Mouse (Mus musculus) MEL (cell line): ENCODE measurements around the gene Gsx2.

Source experiments
- CTCF ChIP-seq, 3 experiments: IDR thresholded peaks in 2 of 3; conservative IDR thresholded peaks in 1 of 3; 2 replicates each; pipeline ENCODE4 v1.5.1; 2011 to 2012; ENCODE audit warnings: low read length in 3 of 3, low read depth in 2 of 3, mild to moderate bottlenecking in 2 of 3, improper control_type of control experiment in 1 of 3, inconsistent platforms in 1 of 3, mixed read lengths in 1 of 3, moderate library complexity in 1 of 3; ENCODE audit not compliant: control insufficient read depth in 1 of 3, insufficient read depth in 1 of 3, poor library complexity in 1 of 3, severe bottlenecking in 1 of 3
- EP300 ChIP-seq, 2 experiments: IDR thresholded peaks; 2 replicates each; pipeline ENCODE4 v1.6.1; 2011; ENCODE audit warnings: improper control_type of control experiment in 2 of 2, low read length in 2 of 2, low read depth in 1 of 2, mild to moderate bottlenecking in 1 of 2
- ETS1 ChIP-seq: IDR thresholded peaks from 2 replicates; pipeline ENCODE4 v1.6.1; 2012; ENCODE audit warnings: low read depth, mild to moderate bottlenecking, inconsistent platforms, low read length, improper control_type of control experiment, moderate library complexity
- POLR2A ChIP-seq, 2 experiments: IDR thresholded peaks; 2 replicates each; pipeline ENCODE4 v1.6.1; 2011 to 2012; ENCODE audit warnings: low read length in 2 of 2, mild to moderate bottlenecking in 2 of 2, control low read depth in 1 of 2, improper control_type of control experiment in 1 of 2, low read depth in 1 of 2, moderate library complexity in 1 of 2; ENCODE audit not compliant: control insufficient read depth in 1 of 2, insufficient read depth in 1 of 2, poor library complexity in 1 of 2

- no peak for TF ChIP-seq CTCF (IDR thresholded peaks at IDR 0.05 in 2 of 3, conservative IDR thresholded peaks at IDR 0.05 in 1 of 3; ENCODE audit: control insufficient read depth in 1 of 3, insufficient read depth in 1 of 3, low read depth in 2 of 3, low read length in 3 of 3, poor library complexity in 1 of 3, severe bottlenecking in 1 of 3)
- TF ChIP-seq POLR2A (IDR thresholded peaks at IDR 0.05; ENCODE audit: control insufficient read depth in 1 of 2, insufficient read depth in 1 of 2, low read depth in 1 of 2, low read length in 2 of 2, poor library complexity in 1 of 2): no peak
- TF ChIP-seq EP300 (IDR thresholded peaks at IDR 0.05; ENCODE audit: low read depth in 1 of 2, low read length in 2 of 2): no peak
- TF ChIP-seq ETS1: no peak
Observed at GRCm38 (mm10) chr5:75083591-75084392, 8.4 kb downstream of the Gsx2 start.
